Mouse (Mus musculus) right cerebral cortex, postnatal 25 days (tissue): ENCODE data around the gene Ctsl.

Source experiments
- DNase-seq: peaks from one replicate; pipeline ENCODE4 v3.0.0; 2022

Gene Ctsl

GRCm38 (mm10) chr13:64311266-64311665 is 59.4 kb downstream of the Ctsl start:
- no peak for DNase-seq

GRCm38 (mm10) chr13:64310585-64310984 is 60.1 kb downstream of the Ctsl start:
- DNase-seq, result no peak

DNA sequence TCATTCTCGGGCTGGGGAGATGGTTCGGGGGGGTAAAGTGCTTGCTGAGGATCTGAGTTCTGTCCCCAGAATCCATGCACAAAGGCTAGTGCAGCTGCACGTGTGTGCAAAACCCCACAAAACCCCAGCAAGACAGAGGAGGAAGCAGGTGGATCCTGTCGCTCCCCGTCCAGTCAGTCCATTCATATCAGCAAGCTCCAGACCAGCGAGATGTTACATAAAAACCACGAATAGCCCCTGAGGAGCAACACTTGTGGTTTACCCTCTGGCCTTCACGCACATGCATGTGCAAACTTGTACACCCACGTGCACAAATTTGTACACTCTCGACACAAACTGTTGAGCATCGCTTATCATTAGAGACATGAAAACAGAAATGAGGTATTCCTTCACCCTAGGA is 60.8 kb downstream of the Ctsl start:
- DNase-seq, result no peak
